Mouse (Mus musculus): ENCODE measurements around the gene Dnajc15. TPM values are rescaled to one million over a fixed set of nuclear protein-coding genes. Genes with fewer than 3 reads are reported as not detected.
A peak's percentile ranks its signal among the peaks of the same experiment; 100 is the strongest.

The Dnajc15 gene
- polyA plus RNA-seq, 1 experiment, result 1,189 TPM

DNA sequence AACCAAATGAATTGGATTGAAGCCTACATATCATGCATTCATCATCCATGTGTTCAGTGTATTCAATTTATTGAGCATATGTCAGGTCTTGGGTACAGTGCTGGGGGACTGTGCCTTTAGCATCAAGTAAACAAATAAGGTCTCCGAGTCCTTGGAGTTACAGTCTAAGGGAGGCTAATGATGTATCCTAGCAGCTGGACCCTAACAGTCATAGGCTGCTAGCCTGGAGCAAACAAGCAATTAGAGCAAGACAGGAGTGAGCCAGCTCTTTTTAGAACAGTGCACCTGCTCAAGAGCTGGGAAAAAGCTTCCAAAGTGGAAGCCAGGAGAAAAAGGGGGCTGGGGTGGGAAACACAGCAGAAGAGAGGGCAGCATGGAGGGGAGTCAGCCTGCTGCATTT, 1.3 kb upstream of the Dnajc15 start:
- Histone ChIP-seq H3K4me1 (ENCODE audit: control insufficient read depth, insufficient read depth, insufficient read length, low read length) (no peaks in the 10 kb centered on the region; the same call in 1 of the 2 replicates), H3K4me3 (ENCODE audit: insufficient read depth, low read depth, low read length) (no peak overlapping the region), H3K27ac (replicated peaks; ENCODE audit: low read depth, low read length) (peak overlapping the region; percentile 43)

DNA sequence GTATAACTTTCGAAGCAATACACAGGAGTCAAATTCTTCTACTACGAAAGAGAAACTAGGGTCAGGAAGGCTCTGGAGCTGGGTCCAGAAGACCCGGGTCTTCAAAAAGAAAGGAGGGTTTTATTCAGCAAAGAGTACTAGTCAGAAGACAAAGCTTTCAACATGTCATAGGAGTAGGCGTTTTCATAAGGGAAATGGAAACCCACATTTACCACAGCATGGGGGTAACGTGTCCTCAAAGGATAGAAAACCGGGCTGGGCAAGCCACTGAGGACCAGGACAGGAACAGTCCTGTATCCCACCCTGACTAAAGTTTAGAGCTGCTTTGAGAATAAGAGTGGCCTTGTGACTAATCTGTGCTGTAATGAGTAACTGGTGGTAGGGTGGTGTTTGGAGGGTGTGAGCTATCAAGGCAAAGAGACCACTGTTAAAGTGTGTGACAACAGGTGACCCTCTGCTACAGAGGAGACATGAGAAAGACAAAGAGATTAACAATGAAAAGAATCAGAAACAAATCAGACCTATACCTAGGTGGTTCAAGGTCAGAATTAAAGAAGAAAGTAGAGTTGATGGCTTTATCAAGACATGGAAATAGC, 3.4 kb downstream of the Dnajc15 start:
- Histone ChIP-seq H3K4me1 (ENCODE audit: control insufficient read depth, insufficient read depth, insufficient read length, low read length) (peaks cover 11% of the 10 kb centered on the region), H3K27ac (replicated peaks; ENCODE audit: low read depth, low read length) (0 out of 2 replicates have a peak overlapping the region, but pooled peaks have one; percentile 36), H3K4me3 (ENCODE audit: insufficient read depth, low read depth, low read length) (no peak overlapping the region)

DNA sequence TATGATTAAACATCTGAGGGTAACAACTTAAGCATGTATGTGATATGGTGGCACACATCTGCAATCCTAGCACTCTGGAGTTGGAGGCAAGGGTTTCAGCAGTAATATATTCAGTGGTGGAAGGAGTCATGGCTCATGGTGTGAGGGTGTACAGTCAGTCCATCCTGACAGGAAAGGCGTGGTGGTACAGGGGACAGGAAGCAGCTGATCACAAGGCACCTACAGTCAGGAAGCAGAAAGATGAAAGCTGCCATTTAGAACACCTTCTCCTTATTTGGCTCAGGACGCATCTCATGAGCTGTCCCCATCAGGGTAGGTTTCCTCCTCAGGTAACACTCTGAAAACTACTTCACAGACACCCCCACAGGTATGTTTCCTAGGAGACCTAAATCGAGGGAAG, 4.0 kb downstream of the Dnajc15 start:
- no peak overlapping the region for H3K27ac ChIP-seq (replicated peaks; ENCODE audit: low read depth, low read length)
- peaks cover 11% of the 10 kb centered on the region for H3K4me1 ChIP-seq (ENCODE audit: control insufficient read depth, insufficient read depth, insufficient read length, low read length)
- no peak overlapping the region for H3K4me3 ChIP-seq (ENCODE audit: insufficient read depth, low read depth, low read length)

DNA sequence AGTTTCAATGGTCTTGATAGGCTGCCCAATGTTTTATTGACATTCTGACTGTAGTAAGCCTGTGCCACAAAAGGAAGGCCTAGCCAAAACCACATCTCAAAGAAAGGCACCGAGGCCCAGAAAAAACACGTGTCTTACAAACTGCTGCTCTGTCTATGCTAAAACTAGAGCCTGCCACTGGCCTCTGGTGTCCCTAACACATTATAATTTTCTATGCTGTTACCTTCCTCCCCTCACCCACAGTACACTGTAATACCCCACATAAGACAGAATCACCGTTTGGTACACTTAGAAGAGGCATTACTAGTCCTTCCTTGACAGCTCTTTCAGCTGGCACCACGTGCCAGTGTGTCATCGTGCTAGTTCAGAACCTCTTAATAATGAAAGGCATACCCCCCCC, 7.3 kb downstream of the Dnajc15 start:
- Histone ChIP-seq H3K27ac (replicated peaks; ENCODE audit: low read depth, low read length) (no peak overlapping the region), H3K4me1 (ENCODE audit: control insufficient read depth, insufficient read depth, insufficient read length, low read length) (peaks cover 17% of the 10 kb centered on the region), H3K4me3 (ENCODE audit: insufficient read depth, low read depth, low read length) (no peak overlapping the region)

DNA sequence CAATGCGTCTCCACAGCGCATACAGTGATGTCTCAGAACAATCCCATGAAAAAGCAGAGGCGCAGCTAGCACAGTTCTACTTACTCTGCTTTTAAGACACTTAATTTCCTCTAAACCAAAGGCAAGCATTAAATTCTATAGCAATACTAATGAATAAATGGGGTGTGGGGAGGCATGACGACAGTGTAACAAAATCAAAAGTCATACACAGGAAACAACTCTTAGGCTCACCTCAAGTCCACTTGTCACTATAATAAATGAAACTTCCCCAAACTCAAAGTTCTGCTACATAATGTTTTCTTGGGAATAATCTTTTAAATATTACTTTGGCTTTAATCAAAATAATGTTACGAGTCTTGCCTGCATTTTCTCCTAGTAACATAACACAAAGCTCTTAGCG, 10.4 kb downstream of the Dnajc15 start:
- H3K4me1 ChIP-seq (ENCODE audit: control insufficient read depth, insufficient read depth, insufficient read length, low read length), result peaks cover 20% of the 10 kb centered on the region
- H3K4me3 ChIP-seq (ENCODE audit: insufficient read depth, low read depth, low read length), result no peak overlapping the region
- H3K27ac ChIP-seq (replicated peaks; ENCODE audit: low read depth, low read length), result peak overlapping the region; percentile 23; the same call in 1 of the 2 replicates

DNA sequence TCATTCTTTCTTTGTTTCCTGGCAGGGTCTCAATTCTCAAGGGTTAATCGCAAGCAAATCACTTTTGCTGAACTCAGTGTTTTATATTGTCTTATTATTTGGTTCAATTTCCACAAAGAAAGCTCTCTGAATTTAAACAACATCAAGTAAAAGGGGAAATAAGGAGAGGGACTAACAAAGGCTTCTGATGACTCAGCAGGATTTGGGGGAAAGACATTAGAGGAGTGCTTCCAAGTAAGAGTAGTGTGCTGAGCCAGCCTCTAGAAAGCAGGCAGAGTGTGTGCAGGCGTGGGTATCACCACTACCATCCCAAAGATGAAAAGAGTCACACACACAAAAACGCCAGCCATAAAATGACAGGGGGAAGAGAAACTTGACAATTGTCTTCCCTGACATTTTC, 10.9 kb downstream of the Dnajc15 start:
- Histone ChIP-seq H3K4me3 (ENCODE audit: insufficient read depth, low read depth, low read length) (no peak overlapping the region), H3K4me1 (ENCODE audit: control insufficient read depth, insufficient read depth, insufficient read length, low read length) (peaks cover 17% of the 10 kb centered on the region), H3K27ac (replicated peaks; ENCODE audit: low read depth, low read length) (peak overlapping the region; percentile 23)

DNA sequence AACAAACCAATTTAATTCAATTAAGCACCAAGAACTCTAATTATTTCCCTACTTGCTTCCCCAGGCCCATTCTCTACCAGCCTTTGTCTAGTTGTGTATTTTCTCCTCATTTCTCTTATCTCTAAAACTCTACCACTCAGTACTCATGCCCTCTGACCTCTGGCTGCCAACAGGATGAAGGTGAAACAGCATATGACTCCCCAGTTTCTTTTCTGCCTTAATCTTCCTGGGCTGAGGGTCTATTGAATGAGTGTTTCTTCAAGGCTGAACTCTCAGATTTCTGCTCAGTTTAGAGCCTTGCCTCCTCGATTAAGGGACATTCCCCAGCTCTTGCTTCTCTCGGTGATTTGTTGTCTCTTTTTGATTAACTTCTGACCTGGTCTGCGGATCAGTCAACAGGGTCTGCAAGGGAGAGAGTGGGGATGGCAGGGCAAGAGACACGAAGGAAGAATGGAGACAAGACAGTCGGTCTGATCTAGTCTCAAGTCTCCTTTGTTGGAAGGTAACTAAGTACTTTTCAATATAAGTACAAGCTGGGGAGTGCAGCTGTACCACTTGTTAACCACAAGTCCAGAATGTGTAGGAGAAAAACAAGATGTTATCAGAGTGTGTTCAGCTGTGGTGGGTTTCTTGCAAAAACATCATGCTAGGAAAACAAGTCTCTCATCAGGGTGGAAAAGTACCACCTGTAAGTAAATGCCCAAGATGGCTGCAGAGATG, 13.9 kb downstream of the Dnajc15 start:
- H3K4me3 ChIP-seq (ENCODE audit: insufficient read depth, low read depth, low read length), result no peak overlapping the region
- H3K4me1 ChIP-seq (ENCODE audit: control insufficient read depth, insufficient read depth, insufficient read length, low read length), result peaks cover 12% of the 10 kb centered on the region
- peak overlapping the region; percentile 49; the same call in 1 of the 2 replicates for H3K27ac ChIP-seq (replicated peaks; ENCODE audit: low read depth, low read length)

DNA sequence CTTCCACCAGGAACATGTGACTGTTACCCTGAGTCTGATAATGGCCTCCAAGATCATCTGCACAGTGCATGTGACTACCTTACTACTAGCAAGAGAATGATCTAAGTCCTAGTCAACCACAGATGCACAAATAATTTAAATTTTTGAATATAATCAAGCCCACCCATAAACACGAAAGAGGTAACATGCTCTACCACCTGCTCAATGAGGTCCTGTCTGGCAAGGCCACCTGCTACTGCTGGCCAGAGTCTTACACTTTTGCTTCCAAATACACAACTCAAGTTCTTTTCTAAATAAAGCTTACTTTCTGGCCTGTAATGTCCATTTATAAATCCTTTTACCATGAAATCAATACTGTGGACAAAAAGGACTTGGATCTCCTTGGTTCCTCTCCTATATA, 15.0 kb downstream of the Dnajc15 start:
- Histone ChIP-seq H3K27ac (replicated peaks; ENCODE audit: low read depth, low read length) (no peak overlapping the region), H3K4me3 (ENCODE audit: insufficient read depth, low read depth, low read length) (no peak overlapping the region), H3K4me1 (ENCODE audit: control insufficient read depth, insufficient read depth, insufficient read length, low read length) (peaks cover 12% of the 10 kb centered on the region)

DNA sequence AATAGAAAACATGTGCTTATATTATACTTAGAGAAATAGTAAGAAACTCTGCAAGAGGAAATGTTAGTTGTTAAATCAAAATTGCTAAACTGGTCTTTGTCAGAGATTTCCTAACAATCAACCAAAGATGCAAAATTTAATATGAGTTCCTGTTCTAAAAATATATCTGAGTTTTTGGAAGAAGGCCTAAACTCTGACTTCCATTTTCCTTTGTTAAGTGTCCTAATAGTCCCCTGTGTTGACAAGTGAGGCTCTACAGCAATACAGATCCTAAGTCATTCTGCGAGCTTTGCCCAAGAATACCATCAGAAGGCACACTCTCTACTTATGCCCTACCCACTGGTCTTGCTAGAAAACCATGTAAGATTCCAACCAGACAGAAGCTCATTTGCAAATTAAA, 21.0 kb downstream of the Dnajc15 start:
- H3K4me1 ChIP-seq (ENCODE audit: control insufficient read depth, insufficient read depth, insufficient read length, low read length), result peaks cover 9% of the 10 kb centered on the region
- H3K27ac ChIP-seq (replicated peaks; ENCODE audit: low read depth, low read length), result no peak overlapping the region; the same call in 1 of the 2 replicates
- no peak overlapping the region for H3K4me3 ChIP-seq (ENCODE audit: insufficient read depth, low read depth, low read length)

DNA sequence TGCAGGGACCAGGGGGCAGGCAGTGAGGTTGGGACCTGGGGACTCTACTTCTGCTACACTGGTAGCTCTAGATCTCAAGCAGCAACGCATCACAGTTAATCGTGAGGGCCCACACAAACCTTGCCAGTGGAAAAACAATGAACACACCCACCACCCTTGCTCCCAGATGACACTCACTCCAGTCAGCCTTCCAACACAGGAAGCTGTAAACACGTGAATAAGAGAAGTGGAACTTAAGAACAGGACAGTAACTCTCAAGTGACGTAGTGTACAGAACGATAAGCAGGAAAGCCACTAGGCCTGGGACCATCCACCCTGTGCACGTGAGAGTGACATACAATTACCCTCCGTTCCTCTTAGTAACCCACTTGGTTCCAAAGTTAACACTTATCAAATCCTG, 25.1 kb downstream of the Dnajc15 start:
- Histone ChIP-seq H3K4me3 (ENCODE audit: insufficient read depth, low read depth, low read length) (no peak overlapping the region), H3K4me1 (ENCODE audit: control insufficient read depth, insufficient read depth, insufficient read length, low read length) (peaks cover 23% of the 10 kb centered on the region)

DNA sequence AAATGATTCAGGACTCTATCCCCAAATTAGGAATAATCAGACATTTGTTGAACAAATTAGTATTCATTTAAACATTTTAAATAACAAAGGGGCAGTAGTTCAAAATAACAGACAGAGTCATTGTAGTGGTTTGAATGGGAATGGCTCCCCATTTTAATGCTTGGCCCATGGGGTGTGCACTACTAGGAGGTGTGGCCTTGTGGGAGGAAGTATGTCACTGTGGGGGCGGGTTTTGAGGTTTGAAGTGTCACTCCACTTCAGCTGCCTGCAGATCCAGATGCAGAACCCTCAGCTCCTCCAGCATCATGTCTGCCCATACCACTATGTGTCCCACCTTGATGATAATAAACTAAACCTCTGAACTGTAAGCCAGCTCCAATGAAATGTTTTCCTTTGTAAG, 26.6 kb downstream of the Dnajc15 start:
- H3K27ac ChIP-seq (replicated peaks; ENCODE audit: low read depth, low read length), result no peak overlapping the region
- H3K4me1 ChIP-seq (ENCODE audit: control insufficient read depth, insufficient read depth, insufficient read length, low read length), result peaks cover 23% of the 10 kb centered on the region
- H3K4me3 ChIP-seq (ENCODE audit: insufficient read depth, low read depth, low read length), result no peak overlapping the region

More for the DNA sequence above, 25.1 kb downstream of the Dnajc15 start:
- peak overlapping the region; percentile 88 for H3K27ac ChIP-seq (replicated peaks; ENCODE audit: low read depth, low read length)

DNA sequence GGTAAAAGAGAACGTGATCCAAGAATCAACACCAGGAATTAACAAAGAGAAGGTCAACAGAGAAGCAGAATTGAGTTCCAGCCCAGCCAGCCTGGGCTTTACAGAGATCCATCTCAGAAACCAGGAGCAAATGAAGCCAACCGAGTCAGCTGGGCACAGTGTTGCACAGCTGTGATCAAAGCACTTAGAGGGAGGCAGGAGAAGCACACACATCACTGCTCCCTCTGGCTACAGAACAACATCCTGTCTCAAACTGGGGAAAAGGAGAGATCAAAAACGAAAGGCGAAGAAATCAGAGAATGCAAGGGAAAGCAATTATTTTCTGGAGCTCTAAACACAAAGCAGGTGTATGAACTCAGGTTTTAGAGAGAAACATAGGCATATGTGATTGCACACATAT, 28.7 kb downstream of the Dnajc15 start:
- Histone ChIP-seq H3K4me1 (ENCODE audit: control insufficient read depth, insufficient read depth, insufficient read length, low read length) (peaks cover 23% of the 10 kb centered on the region), H3K4me3 (ENCODE audit: insufficient read depth, low read depth, low read length) (no peak overlapping the region), H3K27ac (replicated peaks; ENCODE audit: low read depth, low read length) (0 out of 2 replicates have a peak overlapping the region, but pooled peaks have one; percentile 26)

DNA sequence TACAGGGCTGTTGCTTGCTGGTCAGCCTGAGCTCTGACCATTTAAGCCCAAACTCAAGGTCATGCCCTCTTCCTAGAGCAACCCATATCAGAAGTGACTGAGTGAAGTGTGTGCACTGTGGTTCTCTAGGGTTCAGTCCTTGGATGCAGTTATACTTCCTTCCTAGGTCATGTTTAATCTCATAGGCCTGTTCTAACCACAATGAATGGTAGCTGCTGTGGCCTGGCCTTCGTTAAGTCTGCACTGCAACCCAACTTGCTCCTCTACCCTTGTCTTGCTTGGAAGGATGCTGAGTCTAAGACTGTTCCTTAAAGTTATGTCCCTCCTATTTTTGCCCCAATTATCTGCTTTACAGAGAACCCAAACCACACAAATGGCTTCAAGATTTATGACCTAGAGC, 29.4 kb downstream of the Dnajc15 start:
- no peak overlapping the region for H3K4me3 ChIP-seq (ENCODE audit: insufficient read depth, low read depth, low read length)

DNA sequence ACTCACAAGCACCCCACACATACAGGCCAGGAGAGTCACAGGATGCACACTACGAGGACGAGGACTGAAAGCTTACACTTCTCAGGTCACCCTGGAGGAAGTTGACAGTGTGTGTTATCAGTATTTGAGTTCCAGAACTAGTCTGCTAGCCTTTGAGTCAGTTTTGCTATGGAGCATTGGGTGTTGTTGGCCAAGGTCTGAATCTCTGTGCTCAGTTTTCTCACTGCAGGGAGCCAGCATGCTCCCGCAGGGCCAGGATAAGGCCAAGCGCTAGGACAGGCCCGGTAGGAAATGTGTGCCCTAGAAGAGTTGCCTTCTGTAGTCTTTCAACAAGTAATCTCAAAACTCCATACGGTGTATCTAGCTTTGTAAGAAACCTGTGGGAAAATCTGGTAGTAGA, 34.4 kb downstream of the Dnajc15 start:
- H3K4me1 ChIP-seq (ENCODE audit: control insufficient read depth, insufficient read depth, insufficient read length, low read length), result peaks cover 16% of the 10 kb centered on the region
- no peak overlapping the region for H3K4me3 ChIP-seq (ENCODE audit: insufficient read depth, low read depth, low read length)
- peak overlapping the region; percentile 82 for H3K27ac ChIP-seq (replicated peaks; ENCODE audit: low read depth, low read length)

More for the DNA sequence above, 29.4 kb downstream of the Dnajc15 start:
- H3K27ac ChIP-seq (replicated peaks; ENCODE audit: low read depth, low read length), result peak overlapping the region; percentile 30; the same call in 1 of the 2 replicates
- peaks cover 24% of the 10 kb centered on the region for H3K4me1 ChIP-seq (ENCODE audit: control insufficient read depth, insufficient read depth, insufficient read length, low read length)

DNA sequence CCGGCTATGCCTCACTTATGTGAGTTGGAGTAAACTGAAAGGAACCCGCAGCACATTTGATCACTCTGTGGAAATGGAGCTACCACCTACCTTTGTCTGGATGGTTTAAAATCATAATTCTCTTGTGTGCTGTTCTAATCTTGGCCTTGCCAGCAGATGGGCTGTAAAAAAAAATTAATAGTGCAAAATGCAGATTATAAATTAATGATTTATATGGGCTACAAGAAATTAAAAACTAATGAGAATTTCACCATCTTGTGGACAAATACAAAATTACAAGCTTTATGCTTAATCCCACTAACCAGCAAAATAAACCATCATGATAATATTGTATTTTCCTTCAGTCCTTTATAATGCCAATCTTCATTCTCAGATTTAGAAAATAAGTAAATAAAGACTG, 34.8 kb downstream of the Dnajc15 start:
- peak overlapping the region; percentile 82 for H3K27ac ChIP-seq (replicated peaks; ENCODE audit: low read depth, low read length)
- no peak overlapping the region for H3K4me3 ChIP-seq (ENCODE audit: insufficient read depth, low read depth, low read length)
- H3K4me1 ChIP-seq (ENCODE audit: control insufficient read depth, insufficient read depth, insufficient read length, low read length), result peaks cover 11% of the 10 kb centered on the region

DNA sequence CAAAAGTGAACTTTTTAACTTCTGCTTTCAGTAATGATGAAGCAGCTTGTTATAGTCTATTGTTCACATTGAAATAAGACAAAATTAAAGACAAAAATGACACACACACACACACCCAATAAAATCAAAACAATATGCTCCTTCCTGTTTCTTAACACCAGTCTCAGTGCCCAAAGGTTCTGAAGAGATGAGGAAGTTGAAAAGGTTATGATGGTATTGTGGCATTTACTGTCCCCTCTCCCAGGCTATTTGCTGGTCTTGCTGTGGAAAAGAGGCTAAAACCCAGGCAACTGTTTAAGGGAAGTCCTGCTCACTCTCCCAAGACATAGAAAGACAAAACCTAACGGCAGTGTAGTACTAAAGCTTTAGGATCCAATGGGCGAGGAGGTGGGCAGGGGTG, 38.1 kb downstream of the Dnajc15 start:
- no peak overlapping the region for H3K4me3 ChIP-seq (ENCODE audit: insufficient read depth, low read depth, low read length)
- peaks cover 9% of the 10 kb centered on the region for H3K4me1 ChIP-seq (ENCODE audit: control insufficient read depth, insufficient read depth, insufficient read length, low read length)
- peak overlapping the region; percentile 100 for H3K27ac ChIP-seq (replicated peaks; ENCODE audit: low read depth, low read length)

All from brown adipose tissue, adult 24 weeks (tissue).